Mouse (Mus musculus) forebrain, postnatal 0 days (tissue): ENCODE measurements around the gene Nfasc. TPM values are rescaled to one million over a fixed set of nuclear protein-coding genes. Genes with fewer than 3 reads are reported as not detected.

Experiments used
- ATAC-seq: fragments of 200-750 bp; cut with Nextera tagmentation; 2 replicates; pipeline ENCODE4 v1.8.0; 2017; ENCODE audit warnings: mild to moderate bottlenecking, moderate library complexity
- DNase-seq: peaks from one replicate; pipeline ENCODE4 v3.0.0-alpha.2; 2015
- H3K27ac ChIP-seq: fragments of 300-500 bp; sonication (generic); 2 replicates; pipeline ENCODE4 v1.5.1; 2014; ENCODE audit warnings: low read depth, mild to moderate bottlenecking, antibody characterized with exemption, low read length, moderate library complexity, mixed read lengths
- H3K27me3 ChIP-seq: fragments of 300-500 bp; sonication (generic); 2 replicates; pipeline ENCODE4 v1.6.1; 2014; ENCODE audit warnings: mild to moderate bottlenecking, low read length, mixed read lengths; ENCODE audit not compliant: insufficient read depth
- H3K36me3 ChIP-seq: fragments of 300-500 bp; sonication (generic); 2 replicates; pipeline ENCODE4 v1.6.1; 2014; ENCODE audit warnings: mild to moderate bottlenecking, moderate library complexity; ENCODE audit not compliant: insufficient read depth
- H3K4me1 ChIP-seq: fragments of 300-500 bp; sonication (generic); 2 replicates; pipeline ENCODE4 v1.6.1; 2014; ENCODE audit warnings: antibody characterized with exemption; ENCODE audit not compliant: insufficient read depth
- H3K4me2 ChIP-seq: fragments of 300-500 bp; sonication (generic); 2 replicates; pipeline ENCODE4 v1.6.1; 2014; ENCODE audit warnings: low read depth, mild to moderate bottlenecking, moderate library complexity
- H3K4me3 ChIP-seq: fragments of 300-500 bp; sonication (generic); 2 replicates; pipeline ENCODE4 v1.5.1; 2014; ENCODE audit warnings: low read depth, low read length, mixed read lengths
- H3K9ac ChIP-seq: fragments of 300-500 bp; sonication (generic); 2 replicates; pipeline ENCODE4 v1.6.1; 2014; ENCODE audit warnings: mild to moderate bottlenecking
- H3K9me3 ChIP-seq: fragments of 300-500 bp; sonication (generic); 2 replicates; pipeline ENCODE4 v1.6.1; 2016; ENCODE audit warnings: low read length
- CTCF ChIP-seq: sonication (generic); IDR thresholded peaks from 2 replicates; pipeline ENCODE4 v1.5.1; 2016; ENCODE audit warnings: antibody characterized with exemption, control low read depth, low read depth
- WGBS: fragments of 180-500 bp; shearing (Covaris S2); extraction: QIAGEN DNeasy Blood & Tissue Kit; methylation state at CpG from one replicate; pipeline ENCODE4 v1.1.7; 2014; 5-methylcytosine and 5-hydroxymethylcytosine counted together
- polyA plus RNA-seq: library from polyadenylated mRNA; unstranded; fragments of >200 nt; fragmentation: Nextera tagmentation; extraction: Ambion mirVana; gene quantifications from 2 replicates; pipeline ENCODE4 v1.2.1, GENCODE M21; 2015
- total RNA-seq: library from RNA; depleted of rRNA; stranded (reverse); fragments of >200 nt; gene quantifications from 2 replicates; pipeline ENCODE4 v1.2.3, GENCODE M21; 2014; rRNA removed

Gene Nfasc
- total and polyA plus RNA-seq, 2 experiments from 2014 or later: 32.7 to 55.2 TPM

GRCm38 (mm10) chr1:132523920-132524319 lies 217.7 kb downstream of the Nfasc start:
- Histone ChIP-seq H3K27me3 (no peaks in the 10 kb centered on the region), H3K36me3 (peaks cover 66% of the 10 kb centered on the region), H3K9ac (no peak overlapping the region), H3K4me1 (0 out of 2 replicates have a peak, but pooled peaks cover 5% of the 10 kb centered on the region), H3K4me2 (no peak overlapping the region), H3K27ac (no peak overlapping the region), H3K9me3 (no peaks in the 10 kb centered on the region), H3K4me3 (no peak overlapping the region)
- ATAC-seq: no peak
- WGBS: 33% methylated on average over 4 of the region's 4 CpGs
- TF ChIP-seq CTCF: peak; percentile 64
- DNase-seq: no peak

- TF ChIP-seq CTCF: no peak
- H3K4me2 ChIP-seq: no peak overlapping the region
- H3K4me1 ChIP-seq: 0 out of 2 replicates have a peak, but pooled peaks cover 5% of the 10 kb centered on the region
- H3K27me3 ChIP-seq: no peaks in the 10 kb centered on the region
- H3K9me3 ChIP-seq: no peaks in the 10 kb centered on the region
- DNase-seq (no peak), ATAC-seq (no peak)
- no peak overlapping the region for H3K4me3 ChIP-seq
- H3K27ac ChIP-seq: no peak overlapping the region
- no peak overlapping the region for H3K9ac ChIP-seq
- WGBS: 61% methylated on average over 8 of the region's 8 CpGs
- peaks cover 73% of the 10 kb centered on the region for H3K36me3 ChIP-seq
Measured at GRCm38 (mm10) chr1:132523048-132523447, 218.5 kb downstream of the Nfasc start.

GRCm38 (mm10) chr1:132520764-132521163 lies 220.8 kb downstream of the Nfasc start:
- Histone ChIP-seq H3K4me2 (no peak overlapping the region), H3K9me3 (no peaks in the 10 kb centered on the region), H3K9ac (no peak overlapping the region), H3K27ac (no peak overlapping the region), H3K4me3 (no peak overlapping the region), H3K4me1 (no peaks in the 10 kb centered on the region), H3K36me3 (peaks cover 74% of the 10 kb centered on the region), H3K27me3 (no peaks in the 10 kb centered on the region)
- ATAC-seq (peak; percentile 73), DNase-seq (peak; percentile 67)
- TF ChIP-seq CTCF: peak; percentile 53
- 27% methylated on average over 2 of the region's 6 CpGs for WGBS

- no peaks in the 10 kb centered on the region for H3K27me3 ChIP-seq
- peaks cover 76% of the 10 kb centered on the region for H3K36me3 ChIP-seq
- H3K9me3 ChIP-seq: no peaks in the 10 kb centered on the region
- H3K4me2 ChIP-seq: no peak overlapping the region
- ATAC-seq: no peak
- H3K4me3 ChIP-seq: no peak overlapping the region
- no peak overlapping the region for H3K27ac ChIP-seq
- no peak for DNase-seq
- 86% methylated on average over 11 of the region's 11 CpGs for WGBS
- H3K4me1 ChIP-seq: no peaks in the 10 kb centered on the region
- TF ChIP-seq CTCF: no peak
- no peak overlapping the region for H3K9ac ChIP-seq
Measured at GRCm38 (mm10) chr1:132519734-132520133, 221.9 kb downstream of the Nfasc start.

- H3K27me3 ChIP-seq: no peaks in the 10 kb centered on the region
- ATAC-seq: no peak
- no peak for TF ChIP-seq CTCF
- no peak overlapping the region for H3K4me3 ChIP-seq
- 83% methylated on average over 18 of the region's 18 CpGs for WGBS
- peaks cover 78% of the 10 kb centered on the region for H3K36me3 ChIP-seq
- DNase-seq: no peak
- H3K4me2 ChIP-seq: no peak overlapping the region
- H3K27ac ChIP-seq: no peak overlapping the region
- no peak overlapping the region for H3K9ac ChIP-seq
- H3K9me3 ChIP-seq: no peaks in the 10 kb centered on the region
- H3K4me1 ChIP-seq: no peaks in the 10 kb centered on the region
Measured at GRCm38 (mm10) chr1:132518621-132519020, 223.0 kb downstream of the Nfasc start.

GRCm38 (mm10) chr1:132516776-132517175 lies 224.8 kb downstream of the Nfasc start:
- Histone ChIP-seq H3K9ac (no peak overlapping the region), H3K4me3 (no peak overlapping the region), H3K9me3 (no peaks in the 10 kb centered on the region), H3K27me3 (no peaks in the 10 kb centered on the region), H3K36me3 (peaks cover 62% of the 10 kb centered on the region), H3K27ac (no peak overlapping the region), H3K4me1 (no peaks in the 10 kb centered on the region), H3K4me2 (no peak overlapping the region)
- TF ChIP-seq CTCF: no peak
- ATAC-seq (no peak), DNase-seq (no peak)
- WGBS: 86% methylated on average over 11 of the region's 11 CpGs

- no peak for DNase-seq
- Histone ChIP-seq H3K9ac (no peak overlapping the region), H3K27me3 (no peaks in the 10 kb centered on the region), H3K36me3 (peaks cover 56% of the 10 kb centered on the region), H3K9me3 (no peaks in the 10 kb centered on the region), H3K4me1 (no peaks in the 10 kb centered on the region), H3K27ac (no peak overlapping the region), H3K4me3 (no peak overlapping the region), H3K4me2 (no peak overlapping the region)
- no peak for ATAC-seq
- WGBS: 93% methylated on average over 12 of the region's 12 CpGs
- TF ChIP-seq CTCF: no peak
Measured at GRCm38 (mm10) chr1:132515339-132515738, 226.3 kb downstream of the Nfasc start.

Other genes starting within 250 kb of the Nfasc start
- gene Tmem81, start 235.6 kb downstream of the Nfasc start, total RNA-seq: 1.6 and 3.0 TPM in 2 replicates
- gene Tmem81, start 235.6 kb downstream of the Nfasc start, polyA plus RNA-seq: 0.49 and 0.90 TPM in 2 replicates
- gene Cntn2, start 198.5 kb downstream of the Nfasc start, total RNA-seq: 101 and 104 TPM in 2 replicates
- gene Cntn2, start 198.5 kb downstream of the Nfasc start, polyA plus RNA-seq: 41.0 and 43.9 TPM in 2 replicates
- 31.6 and 44.6 TPM in 2 replicates for gene Lrrn2, start 138.5 kb upstream of the Nfasc start, total RNA-seq
- gene Lrrn2, start 138.5 kb upstream of the Nfasc start, polyA plus RNA-seq: 76.8 and 90.9 TPM in 2 replicates